Mouse (Mus musculus) brain, embryonic 18.5 days (tissue): ENCODE data around the gene Echdc3.

Experiments
- DNase-seq: peaks from one replicate; pipeline ENCODE4 v3.0.0-alpha.2; 2012; ENCODE audit warnings: low read depth, low spot score

The Echdc3 gene

DNA sequence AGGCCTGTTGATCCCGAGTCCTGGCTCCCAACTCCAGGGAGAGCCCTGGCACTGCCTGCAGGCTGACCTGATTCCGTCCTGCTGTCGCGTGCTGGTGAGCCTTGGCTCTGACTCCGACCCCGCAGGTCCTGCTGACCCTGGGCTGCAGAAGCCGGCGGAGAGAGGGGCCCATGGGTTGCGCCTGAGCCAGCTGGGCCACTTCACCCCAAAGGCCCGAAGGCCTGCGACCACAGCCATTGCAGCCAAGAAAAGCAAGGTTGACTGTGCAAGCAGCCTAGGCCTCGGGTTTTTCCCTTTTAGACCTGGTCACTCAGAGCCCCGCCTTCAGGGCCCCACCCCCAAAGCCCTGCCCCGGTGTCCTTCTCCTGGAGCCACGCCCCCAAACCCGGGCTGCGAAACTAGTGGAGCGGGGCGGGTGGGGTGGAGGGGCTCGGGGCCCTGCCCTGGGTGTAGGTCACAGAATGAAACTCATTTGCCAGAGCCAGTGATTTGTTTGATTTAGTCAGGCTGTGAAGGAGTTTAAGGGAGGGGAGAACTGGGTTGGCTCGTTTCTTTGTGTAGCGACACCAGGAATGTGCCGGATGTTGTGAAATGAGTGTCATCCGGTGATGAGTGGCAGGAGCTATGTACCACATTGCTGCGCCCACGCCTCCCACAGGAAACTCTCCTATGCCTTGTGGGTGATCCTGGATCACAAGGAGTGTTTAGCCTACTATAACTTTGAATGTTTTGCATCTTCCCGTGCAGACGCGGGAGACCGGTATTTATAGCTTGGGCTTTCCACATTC lies at the start of gene Echdc3:
Echdc3 (minus strand) TSS at position 310 of the 788 bp plus-strand sequence.
- no peak for DNase-seq

DNA sequence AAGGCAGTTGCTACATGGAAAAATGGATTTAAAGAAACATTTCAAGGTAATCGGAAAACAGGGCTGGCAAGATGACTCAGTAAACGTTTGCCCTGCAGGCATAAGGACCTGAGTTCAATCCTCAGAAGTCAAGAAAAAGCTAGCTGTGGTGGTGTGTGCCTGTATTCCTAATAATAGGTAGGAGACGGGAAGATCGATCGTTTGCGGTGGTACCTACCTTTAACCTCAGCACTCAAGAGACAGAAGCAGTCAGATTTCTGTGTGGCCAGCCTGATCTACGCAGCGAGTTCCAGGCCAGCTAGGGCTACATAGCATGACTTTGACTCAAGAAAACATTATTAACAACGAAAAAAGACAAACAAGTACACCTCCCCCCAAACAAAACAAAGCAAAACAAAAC lies 48.9 kb upstream of the Echdc3 start:
- no peak for DNase-seq

- DNase-seq = peak; percentile 54
These were observed 48.4 kb upstream of the Echdc3 start for GRCm38 (mm10) chr2:6261201-6261672.

- no peak for DNase-seq
These were observed 47.8 kb upstream of the Echdc3 start for GRCm38 (mm10) chr2:6260661-6261060.

DNA sequence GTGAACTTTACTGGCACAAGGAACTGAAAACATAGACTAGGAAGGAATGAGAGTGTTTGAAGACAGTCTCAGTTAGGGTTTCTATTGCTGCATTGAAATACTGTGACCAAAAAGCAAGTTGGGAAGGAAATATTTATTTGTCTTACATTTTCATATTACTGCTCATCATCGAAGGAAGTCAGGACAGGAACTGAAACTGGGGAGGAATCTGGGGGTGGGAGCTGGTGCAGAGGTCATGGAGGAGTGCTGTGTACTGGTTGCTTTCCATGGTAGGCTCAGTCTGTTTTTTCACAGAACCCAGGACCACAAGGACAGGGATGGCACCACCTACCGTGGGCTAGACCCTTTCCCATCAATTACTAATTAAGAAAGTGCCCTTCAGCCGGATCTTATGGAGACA lies 46.3 kb upstream of the Echdc3 start:
- no peak for DNase-seq

DNA sequence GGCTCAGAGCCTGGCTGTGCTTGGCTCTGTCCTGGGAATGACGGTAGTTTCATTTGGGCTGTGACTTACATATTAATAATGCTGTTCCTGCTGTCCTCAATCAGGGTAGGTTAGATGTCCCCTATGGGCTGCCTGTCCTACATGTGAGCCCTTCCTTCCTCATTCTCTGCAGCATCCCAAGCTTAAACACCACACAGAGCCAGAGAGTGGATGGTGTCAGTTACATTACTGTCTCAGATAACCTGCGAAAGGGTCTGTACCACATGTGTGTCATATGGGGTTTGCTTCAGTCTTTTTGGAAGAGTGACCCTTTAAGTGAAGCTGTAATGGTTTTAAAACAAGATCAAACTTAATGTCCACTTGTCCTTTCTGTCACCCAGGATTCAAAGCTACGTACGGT lies 45.2 kb upstream of the Echdc3 start:
- DNase-seq = no peak

- DNase-seq = no peak
These were observed 44.3 kb upstream of the Echdc3 start for GRCm38 (mm10) chr2:6257146-6257545.

GRCm38 (mm10) chr2:6255989-6256841 lies 43.4 kb upstream of the Echdc3 start:
- no peak for DNase-seq

DNA sequence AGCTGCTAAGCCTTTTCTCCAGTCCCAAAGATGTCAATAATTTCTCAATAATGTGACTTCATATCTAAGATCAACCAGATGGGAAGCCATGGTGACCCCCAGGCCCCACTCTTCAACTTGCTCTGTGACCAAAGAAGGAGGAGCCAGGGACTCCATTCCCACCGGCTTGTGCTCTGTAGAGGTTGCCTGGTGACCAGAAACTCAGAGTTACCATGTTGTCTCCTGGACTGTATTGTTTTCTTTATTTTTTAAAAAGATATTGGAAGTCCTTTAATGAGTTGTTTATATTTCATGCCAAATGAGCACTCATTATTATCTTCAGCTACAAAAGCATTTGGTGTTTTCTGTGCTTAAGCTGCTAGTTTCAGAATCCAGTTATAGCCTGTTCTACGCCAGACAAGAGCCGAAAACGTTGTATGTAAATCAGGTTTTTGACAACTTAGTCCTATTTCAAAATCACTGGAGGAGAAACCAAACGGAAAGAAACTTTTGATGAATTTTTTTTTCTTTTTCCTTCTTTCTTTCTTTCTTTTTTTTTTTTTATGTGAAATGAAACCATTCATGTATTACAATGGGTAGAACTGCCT lies 42.7 kb upstream of the Echdc3 start:
- peak; percentile 52 for DNase-seq

DNA sequence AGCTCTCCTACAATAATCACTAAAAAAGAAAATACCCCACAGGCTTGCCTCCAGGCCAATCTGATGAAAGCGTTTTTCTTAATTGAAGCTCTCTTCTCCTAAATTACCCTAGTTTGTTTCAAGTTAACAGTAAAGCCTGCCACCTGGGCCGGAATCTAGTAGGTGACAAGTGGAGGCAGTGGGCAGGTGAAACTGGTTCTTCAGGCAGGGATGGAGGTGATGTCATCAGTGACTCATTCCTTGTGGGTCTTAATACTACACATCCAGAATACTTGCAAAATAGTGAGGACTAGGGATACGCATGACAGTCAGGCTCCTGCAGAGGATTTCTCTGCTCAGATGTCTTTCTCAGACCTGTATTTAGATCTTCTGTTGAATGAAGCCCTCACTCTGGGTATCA lies 39.7 kb upstream of the Echdc3 start:
- no peak for DNase-seq

DNA sequence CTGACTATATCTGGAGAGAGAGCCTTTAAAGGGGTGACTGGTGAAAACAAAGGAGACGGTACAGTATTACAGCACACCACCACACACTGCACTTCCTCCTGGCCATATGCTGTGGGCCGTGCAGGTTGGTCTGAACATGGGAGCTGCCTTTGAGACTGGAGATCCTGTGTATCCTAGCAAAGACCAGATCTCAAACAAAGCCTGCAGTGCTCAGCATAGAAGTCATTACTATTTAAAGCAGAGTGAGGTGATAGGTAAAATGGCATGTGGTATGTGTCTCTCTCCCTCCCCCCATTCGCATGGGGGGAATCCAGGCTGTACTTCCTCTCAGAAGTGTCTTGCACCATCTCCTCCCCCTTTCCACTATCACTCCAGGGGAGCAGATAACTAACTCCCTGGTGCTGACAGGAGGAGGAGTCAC lies 38.3 kb upstream of the Echdc3 start:
- no peak for DNase-seq

- DNase-seq = no peak
These were observed 28.6 kb upstream of the Echdc3 start for GRCm38 (mm10) chr2:6241446-6241845.

- DNase-seq = no peak
These were observed 27.2 kb upstream of the Echdc3 start for GRCm38 (mm10) chr2:6240072-6240471.

- no peak for DNase-seq
These were observed 26.5 kb upstream of the Echdc3 start for GRCm38 (mm10) chr2:6239333-6239732.

GRCm38 (mm10) chr2:6238679-6239078 lies 25.8 kb upstream of the Echdc3 start:
- no peak for DNase-seq

DNA sequence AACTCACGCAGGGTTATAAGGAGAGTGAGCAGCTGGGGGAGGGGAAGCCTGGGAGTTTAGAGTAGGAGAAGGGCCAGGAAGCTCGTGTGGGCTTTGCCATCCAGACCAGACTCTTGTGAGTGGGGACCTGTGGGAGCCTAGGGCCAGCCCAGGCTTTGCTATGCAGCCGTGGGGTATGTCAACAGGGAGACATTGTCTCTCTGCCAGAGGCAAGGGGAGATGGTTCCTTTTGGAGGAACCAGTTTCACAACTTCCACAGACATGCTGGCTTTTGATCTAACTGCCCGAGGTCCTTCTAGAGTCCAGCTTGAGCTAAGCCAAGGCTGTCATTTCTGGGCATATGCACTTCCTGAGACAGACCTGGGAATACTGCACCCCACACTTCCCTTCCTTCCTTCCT lies 25.4 kb upstream of the Echdc3 start:
- DNase-seq = no peak

DNA sequence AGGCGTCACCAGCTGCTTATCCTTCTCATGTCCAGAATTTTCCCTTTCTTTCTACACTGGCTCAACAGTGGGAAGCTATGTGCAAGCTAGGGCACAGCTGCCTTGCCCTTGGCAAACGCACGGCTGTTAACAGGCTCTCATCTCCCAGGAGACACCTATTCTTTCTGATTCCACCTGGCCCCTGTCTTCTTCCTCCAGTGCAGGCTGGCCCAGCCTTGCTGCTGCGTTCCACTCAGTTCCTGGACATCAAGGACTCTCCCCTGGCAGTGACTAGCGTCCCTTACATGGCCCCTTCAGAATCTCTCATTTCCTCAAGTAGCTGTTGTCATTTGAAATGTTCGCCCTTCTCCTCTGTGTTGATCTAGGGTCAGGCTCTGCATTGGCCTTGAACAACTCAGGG lies 20.5 kb upstream of the Echdc3 start:
- no peak for DNase-seq

- DNase-seq = no peak
These were observed 19.9 kb upstream of the Echdc3 start for GRCm38 (mm10) chr2:6232755-6233154.

DNA sequence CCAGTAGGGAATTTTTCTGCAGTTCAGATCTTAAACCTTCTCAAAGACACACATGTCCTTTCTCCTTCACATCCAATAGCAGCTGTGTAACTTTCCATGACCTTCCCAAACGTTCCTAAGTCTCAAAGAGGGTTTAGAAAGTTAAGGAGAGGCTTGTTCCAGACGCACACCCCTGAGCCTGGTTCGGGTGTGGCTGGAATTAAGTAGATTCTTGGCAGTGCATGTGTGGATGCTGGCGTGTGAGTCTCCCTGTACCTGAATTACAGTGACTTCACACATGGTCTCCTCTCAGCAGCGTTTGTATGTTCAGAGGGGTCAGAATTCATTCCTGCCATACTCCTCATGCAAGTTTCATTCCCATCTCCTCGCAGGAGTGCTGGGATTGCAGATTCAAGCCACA lies 18.0 kb upstream of the Echdc3 start:
- no peak for DNase-seq

- no peak for DNase-seq
These were observed 16.9 kb upstream of the Echdc3 start for GRCm38 (mm10) chr2:6229597-6230290.

DNA sequence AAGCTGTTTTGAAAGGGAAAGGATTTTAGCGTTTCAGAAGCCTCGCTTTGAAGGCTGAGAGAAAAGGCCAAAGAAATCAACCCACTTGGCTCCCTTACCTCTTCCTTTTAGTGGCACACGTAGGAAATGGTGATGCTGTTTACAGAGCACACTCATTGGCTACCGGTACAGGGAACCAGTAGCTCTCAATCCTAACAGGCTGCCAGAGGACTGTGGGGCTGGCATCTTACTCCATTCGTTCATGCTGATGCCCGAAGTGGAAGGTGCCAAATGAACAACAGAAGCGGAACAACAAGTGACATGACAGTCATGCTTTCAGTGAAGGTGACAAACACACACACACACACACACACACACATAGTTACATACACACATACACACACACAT lies 14.2 kb upstream of the Echdc3 start:
- DNase-seq = no peak
